Mouse (Mus musculus): Measurements from ENCODE around the gene AC109138.7.
"Not testable (repeated sequence)": the region's sequence is repeated elsewhere in the genome, so short reads cannot be mapped to it uniquely, and the experiment has no call there.

AC109138.7 gene

DNA sequence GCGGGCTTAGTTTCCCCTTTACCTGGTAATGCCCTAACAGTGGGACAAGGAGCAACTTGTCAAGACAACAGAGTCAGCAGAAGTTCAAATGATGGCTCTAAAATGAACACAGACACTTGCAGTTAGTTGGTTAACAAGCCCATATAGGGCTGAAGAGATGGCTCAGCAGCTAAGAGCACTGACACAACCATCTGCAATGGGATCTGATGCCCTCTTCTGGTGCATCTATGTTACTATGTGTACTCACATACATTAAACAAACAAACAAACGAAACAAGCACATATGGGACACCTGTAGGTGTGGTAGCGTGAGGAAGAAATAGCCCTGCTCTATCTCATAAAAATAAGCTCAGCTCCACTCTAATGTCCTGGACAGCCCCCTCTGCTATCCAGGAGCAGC, 28.3 kb downstream of the AC109138.7 start:
- DNase-seq (ENCODE audit: extremely low read depth, insufficient read length, low spot score) = no peak

DNA sequence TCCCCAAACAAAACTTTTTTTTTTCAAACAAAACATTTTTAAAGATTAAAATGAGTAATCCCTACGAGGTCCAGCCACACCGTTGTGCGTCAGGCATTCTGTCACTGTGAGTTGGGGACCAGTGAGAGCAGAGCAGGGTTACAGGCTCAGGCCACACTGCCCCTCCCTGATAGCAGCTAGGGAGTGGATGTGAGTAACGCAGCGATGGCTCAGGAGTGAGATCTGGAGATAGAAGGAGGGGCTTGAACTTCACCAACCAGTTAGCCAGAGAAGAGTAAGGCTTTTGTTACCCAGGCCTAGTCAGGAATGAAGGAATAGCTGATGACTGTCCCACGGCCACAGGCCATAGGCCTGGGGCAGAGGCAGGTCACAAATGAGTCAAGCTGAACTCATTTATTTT, 30.6 kb downstream of the AC109138.7 start:
- DNase-seq (ENCODE audit: extremely low read depth, insufficient read length, low spot score) = peak; percentile 67

- DNase-seq (ENCODE audit: extremely low read depth, insufficient read length, low spot score) = no peak
Measured at GRCm38 (mm10) chr19:4247010-4247409, 32.9 kb downstream of the AC109138.7 start.

DNA sequence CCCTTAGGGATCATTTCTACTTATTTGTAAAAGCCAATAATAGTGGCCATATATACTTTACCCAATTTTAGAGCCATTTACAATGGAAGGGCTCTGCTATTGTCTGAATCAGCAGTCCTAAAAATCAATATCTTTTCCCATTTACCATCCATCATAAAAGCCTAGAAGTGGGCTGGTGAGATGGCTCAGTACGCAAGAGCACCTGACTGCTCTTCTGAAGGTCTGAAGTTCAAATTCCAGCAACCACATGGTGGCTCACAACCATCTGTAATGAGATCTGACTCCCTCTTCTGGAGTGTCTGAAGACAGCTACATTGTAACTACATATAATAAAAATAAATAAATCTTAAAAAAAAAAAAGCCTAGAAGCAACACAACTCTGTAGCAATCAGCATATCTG, 34.5 kb downstream of the AC109138.7 start:
- DNase-seq (ENCODE audit: extremely low read depth, insufficient read length, low spot score) = not testable (repeated sequence)

GRCm38 (mm10) chr19:4254230-4254629, 40.1 kb downstream of the AC109138.7 start:
- DNase-seq (ENCODE audit: extremely low read depth, insufficient read length, low spot score) = no peak

GRCm38 (mm10) chr19:4255583-4256162, 41.5 kb downstream of the AC109138.7 start:
- no peak for DNase-seq (ENCODE audit: extremely low read depth, insufficient read length, low spot score)

DNA sequence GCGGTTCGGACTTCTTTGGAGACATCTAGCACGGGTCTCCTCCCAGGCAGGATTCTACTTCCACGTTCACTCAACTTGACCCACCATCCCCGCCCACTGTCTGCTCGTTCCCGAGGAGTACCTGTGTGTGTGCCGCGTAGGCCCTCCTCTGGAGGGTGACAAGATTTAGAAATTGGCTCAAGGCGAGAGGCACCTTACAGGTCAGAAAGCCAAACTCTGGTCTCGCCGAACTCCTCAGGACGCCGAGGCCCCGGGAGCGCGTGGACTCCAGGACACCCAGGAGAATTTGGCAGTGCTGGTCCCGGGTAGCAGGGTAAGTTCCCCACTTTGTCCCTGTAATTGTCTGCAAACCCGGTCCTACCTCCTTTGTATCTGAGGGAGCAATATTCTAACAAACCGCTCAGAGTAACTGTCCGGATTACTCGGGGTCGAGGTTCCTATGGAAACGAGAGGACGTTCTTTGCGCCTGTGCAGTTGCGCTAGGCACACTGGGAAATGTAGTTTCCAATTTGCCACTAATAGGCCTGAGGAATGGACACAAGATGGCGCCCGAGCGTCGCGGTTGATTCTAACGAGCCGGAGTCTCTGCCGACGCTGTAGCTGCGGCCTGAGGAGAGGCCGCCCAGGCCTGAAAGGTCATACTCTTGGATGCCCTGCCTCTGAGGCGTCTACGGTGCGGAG, 43.2 kb downstream of the AC109138.7 start:
- peak; percentile 80 for DNase-seq (ENCODE audit: extremely low read depth, insufficient read length, low spot score)

- DNase-seq (ENCODE audit: extremely low read depth, insufficient read length, low spot score) = no peak
Measured at GRCm38 (mm10) chr19:4257897-4258252, 43.7 kb downstream of the AC109138.7 start.

DNA sequence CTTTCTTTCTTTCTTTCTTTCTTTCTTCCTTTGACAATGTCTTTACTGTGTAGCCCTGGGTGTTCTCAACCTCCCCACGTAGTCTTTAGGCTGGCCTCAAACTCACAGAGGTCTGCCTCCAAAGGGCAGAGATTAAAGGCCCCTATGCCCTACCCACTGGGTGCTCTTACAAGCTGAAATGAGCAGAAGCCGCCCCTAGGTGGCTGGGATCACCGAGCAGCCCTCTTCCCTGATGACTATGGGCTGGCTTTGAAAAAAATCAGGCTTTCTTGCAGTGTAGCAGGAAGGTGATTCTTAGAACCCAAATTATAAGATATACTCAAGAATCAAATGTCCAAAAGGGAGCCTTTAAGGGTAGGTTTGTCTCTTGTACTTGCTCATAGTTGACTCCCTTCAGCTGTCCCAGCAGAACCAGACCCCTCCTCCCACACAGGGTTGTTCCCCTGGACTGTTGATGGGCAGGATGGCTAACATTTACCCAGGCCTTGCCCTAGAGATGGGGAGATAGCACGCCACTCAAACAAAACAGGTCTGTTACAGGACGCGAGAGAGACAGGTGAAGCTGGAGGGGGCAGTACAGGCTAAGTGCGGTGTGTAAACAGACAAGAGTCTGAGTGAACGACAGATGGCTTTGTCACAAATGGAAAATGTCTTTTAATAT, 47.0 kb downstream of the AC109138.7 start:
- no peak for DNase-seq (ENCODE audit: extremely low read depth, insufficient read length, low spot score)

- no peak for DNase-seq (ENCODE audit: extremely low read depth, insufficient read length, low spot score)
Measured at GRCm38 (mm10) chr19:4262756-4263155, 48.6 kb downstream of the AC109138.7 start.

DNA sequence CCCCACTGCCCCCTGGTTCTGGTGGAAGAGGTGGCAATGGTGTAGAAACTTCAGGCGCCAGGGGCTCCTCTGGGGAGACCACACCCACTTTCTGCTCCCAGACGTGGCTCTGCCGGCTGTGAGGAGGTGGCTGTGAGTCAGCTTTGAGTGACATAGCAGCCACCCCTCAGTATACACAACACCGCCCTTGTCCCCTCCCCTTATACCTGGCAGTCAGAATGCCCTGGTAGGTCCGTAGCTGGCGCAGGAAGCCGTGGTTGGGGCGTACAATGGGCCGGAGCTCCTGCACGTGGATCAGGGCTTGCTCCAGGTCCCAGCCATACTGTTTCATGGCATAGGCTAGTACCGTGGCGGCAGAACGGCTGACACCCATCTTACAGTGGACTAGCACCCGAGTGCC, 49.5 kb downstream of the AC109138.7 start:
- DNase-seq (ENCODE audit: extremely low read depth, insufficient read length, low spot score) = no peak

- DNase-seq (ENCODE audit: extremely low read depth, insufficient read length, low spot score) = no peak
Measured at GRCm38 (mm10) chr19:4264171-4264780, 50.1 kb downstream of the AC109138.7 start.

DNA sequence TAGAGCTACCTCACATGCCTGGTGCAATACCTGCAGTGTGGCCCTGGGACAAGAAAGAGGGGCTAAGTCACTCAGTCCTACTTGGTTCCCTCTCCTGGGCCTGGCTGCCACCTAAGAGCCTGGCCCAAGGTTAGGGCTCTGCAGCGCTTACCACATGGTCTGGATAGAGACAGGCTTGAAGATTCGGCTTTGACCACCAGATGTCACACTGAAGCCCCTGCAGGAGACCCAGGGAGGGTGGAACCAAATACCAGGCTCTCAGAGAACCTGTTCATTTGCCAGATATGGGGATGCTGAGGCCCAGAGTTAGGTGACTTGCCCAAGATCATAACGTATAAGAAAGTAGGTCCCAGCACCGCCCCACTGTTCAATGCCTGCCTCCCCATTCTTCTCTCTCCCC, 51.8 kb downstream of the AC109138.7 start:
- no peak for DNase-seq (ENCODE audit: extremely low read depth, insufficient read length, low spot score)

DNA sequence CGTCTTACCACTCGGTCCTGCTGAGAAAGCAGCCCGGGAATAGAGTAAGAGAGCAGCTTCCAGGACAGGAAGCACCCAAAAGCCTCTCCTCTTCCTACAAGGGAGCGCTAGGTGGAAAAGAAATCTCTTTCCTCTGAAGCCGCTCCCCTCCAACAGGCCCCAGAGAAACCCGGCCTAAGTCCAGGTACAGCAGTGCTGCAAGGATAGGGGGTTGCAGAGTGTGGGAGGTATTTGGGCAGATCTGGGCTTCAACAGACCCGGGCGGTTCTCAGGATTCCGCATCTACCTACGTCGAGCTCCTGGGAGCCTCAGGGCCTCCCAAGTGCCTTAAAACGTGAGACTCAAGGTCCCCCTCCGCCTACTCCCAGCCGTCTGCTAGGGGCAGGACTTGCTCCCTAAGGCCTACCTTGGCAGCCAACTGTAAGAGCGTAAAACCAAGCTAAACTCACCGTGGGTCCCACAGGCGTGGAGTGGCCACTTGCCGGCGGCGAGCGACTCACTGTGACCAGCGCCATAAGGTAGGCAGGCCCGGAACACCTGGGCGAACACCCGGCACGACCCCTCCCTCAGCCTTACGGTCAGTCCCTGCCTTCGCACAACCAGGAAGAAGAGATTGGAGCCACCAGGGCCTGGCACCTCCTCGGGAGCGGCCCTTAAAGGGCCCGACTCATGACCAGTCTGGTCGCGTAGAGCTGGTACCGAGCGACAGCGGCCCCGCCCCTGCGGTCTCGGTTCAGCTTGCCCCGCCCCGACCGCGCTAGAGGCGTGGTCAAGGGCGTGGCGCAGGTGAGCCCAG, 54.6 kb downstream of the AC109138.7 start, which contains the start of gene Ssh3:
Gene Ssh3 (minus strand): TSS at position 615 of the 796 bp plus-strand sequence.
- peak; percentile 84 for DNase-seq (ENCODE audit: extremely low read depth, insufficient read length, low spot score)

DNA sequence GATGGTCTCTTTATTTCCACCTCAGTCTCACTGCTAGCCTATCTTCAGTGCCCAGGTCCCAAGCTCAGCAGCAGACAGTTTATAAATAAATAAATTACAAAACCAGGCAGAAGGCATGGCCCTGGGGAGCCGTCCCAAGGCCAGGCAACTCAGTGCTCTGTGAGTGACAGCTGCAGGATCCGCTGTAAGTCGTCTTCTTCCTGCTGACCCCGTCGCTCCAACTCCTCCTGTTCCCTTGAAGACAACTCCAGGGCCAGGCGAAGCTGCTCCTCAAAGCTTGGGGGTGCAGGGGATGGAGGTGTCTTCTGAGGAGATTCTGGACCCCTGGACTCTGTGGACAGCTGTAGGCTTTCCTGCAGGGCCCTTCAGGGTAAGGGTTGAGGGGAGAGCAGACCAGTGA, 56.0 kb downstream of the AC109138.7 start:
- no peak for DNase-seq (ENCODE audit: extremely low read depth, insufficient read length, low spot score)

GRCm38 (mm10) chr19:4270972-4271371, 56.8 kb downstream of the AC109138.7 start:
- DNase-seq (ENCODE audit: extremely low read depth, insufficient read length, low spot score) = no peak

DNA sequence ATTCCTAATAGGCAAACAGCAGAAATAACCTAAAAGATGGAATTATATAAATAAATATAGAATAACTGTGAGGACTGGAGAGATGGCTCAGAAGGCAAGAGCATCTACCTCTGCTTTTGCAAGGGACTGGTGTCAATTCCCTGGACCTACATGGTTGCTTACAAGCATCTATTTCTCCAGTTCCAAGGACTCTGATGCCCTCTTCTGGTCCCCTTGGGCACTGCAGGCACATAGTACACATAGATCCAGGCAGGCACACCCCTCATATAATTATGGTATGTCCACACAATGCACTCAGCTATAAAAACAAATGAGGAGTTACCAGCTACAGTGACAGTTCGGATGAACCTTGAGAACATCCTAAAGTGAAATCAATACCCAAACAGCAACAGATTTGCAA, 65.3 kb downstream of the AC109138.7 start:
- no peak for DNase-seq (ENCODE audit: extremely low read depth, insufficient read length, low spot score)

GRCm38 (mm10) chr19:4280425-4280824, 66.3 kb downstream of the AC109138.7 start:
- no peak for DNase-seq (ENCODE audit: extremely low read depth, insufficient read length, low spot score)
